Comparison of ENCODE assay signal across 35 mouse cellular contexts in the genomic region with DNA sequence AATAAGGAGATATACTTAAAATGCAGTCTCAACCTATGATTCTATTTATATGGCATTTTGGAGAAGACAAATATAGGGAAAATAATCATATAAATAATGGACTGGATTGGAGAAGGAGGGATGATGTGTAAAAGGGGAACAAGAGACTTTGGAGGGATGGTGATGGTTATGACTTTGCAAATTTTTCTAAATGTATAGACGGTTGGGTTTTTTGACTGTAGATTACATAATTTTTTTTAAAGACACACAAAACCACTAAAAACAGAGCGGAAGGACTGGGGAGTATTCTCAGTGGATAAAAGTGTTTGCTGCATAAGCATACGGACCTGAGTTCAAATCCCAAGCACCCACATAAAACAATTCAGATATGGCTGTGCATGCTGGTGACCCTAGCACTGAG.
"Had no signal": no experiment of that assay in that cellular context is flagged by ENCODE, and none has a peak within 500 bp of the region (broad histone marks: within the 10 kb centered on the region; RNA-seq: fewer than 3 reads in every experiment).

No protein-coding gene starts in this region.

- H3K4me3 ChIP-seq: heart, embryonic 10.5 days; heart, embryonic 12.5 days; heart, embryonic 13.5 days; heart, embryonic 15.5 days; hindbrain, embryonic 10.5 days; hindbrain, embryonic 12.5 days; hindbrain, embryonic 13.5 days; hindbrain, embryonic 15.5 days; intestine, embryonic 15.5 days; kidney, embryonic 15.5 days; left cerebral cortex, adult 2 months had no signal

- H3K27me3 ChIP-seq: heart, embryonic 12.5 days; heart, embryonic 13.5 days; heart, embryonic 15.5 days; hindbrain, embryonic 12.5 days; hindbrain, embryonic 13.5 days; hindbrain, embryonic 15.5 days; intestine, embryonic 15.5 days; kidney, embryonic 15.5 days had no signal

- H3K9ac ChIP-seq: heart, embryonic 12.5 days; heart, embryonic 13.5 days; heart, embryonic 15.5 days; hindbrain, embryonic 12.5 days; hindbrain, embryonic 13.5 days; hindbrain, embryonic 14.5 days; hindbrain, embryonic 15.5 days; intestine, embryonic 15.5 days; kidney, embryonic 15.5 days had no signal

- ATAC-seq: hindbrain, embryonic 16.5 days; hindbrain, postnatal 0 days; inflammation-experienced regulatory T-cells, adult 6 months; intestine, embryonic 15.5 days; intestine, embryonic 16.5 days; intestine, postnatal 0 days had no signal

- H3K27ac ChIP-seq: heart, embryonic 10.5 days; heart, embryonic 13.5 days; heart, embryonic 15.5 days; hindbrain, embryonic 10.5 days; hindbrain, embryonic 12.5 days; hindbrain, embryonic 13.5 days; hindbrain, embryonic 14.5 days; hindbrain, embryonic 15.5 days; hindbrain, postnatal 0 days; intestine, embryonic 15.5 days; kidney, embryonic 15.5 days; kidney, postnatal 0 days; left cerebral cortex, adult 2 months had no signal

- H3K9me3 ChIP-seq: heart, embryonic 10.5 days; heart, embryonic 13.5 days; heart, embryonic 15.5 days; hindbrain, embryonic 10.5 days; hindbrain, embryonic 12.5 days; hindbrain, embryonic 13.5 days; hindbrain, embryonic 15.5 days; intestine, embryonic 15.5 days; kidney, embryonic 15.5 days had no signal

- H3K36me3 ChIP-seq: heart, embryonic 10.5 days; heart, embryonic 12.5 days; heart, embryonic 13.5 days; heart, embryonic 15.5 days; hindbrain, embryonic 10.5 days; hindbrain, embryonic 12.5 days; hindbrain, embryonic 13.5 days; hindbrain, embryonic 15.5 days; intestine, embryonic 15.5 days; kidney, embryonic 15.5 days had no signal

- DNase-seq: heart, postnatal 10 days; heart, postnatal 14 days; heart, postnatal 36 days; heart, postnatal 4 days; kidney, adult 11 months; kidney, adult 18-20 months; kidney, adult 2 months; kidney, adult 8-10 months; kidney, adult 9 months; kidney, postnatal 10 days; kidney, postnatal 14 days; kidney, postnatal 25 days; kidney, postnatal 36 days; kidney, postnatal 4 days; layer of hippocampus, adult 9-11 months; layer of hippocampus, postnatal 36 days had no signal

- H3K4me2 ChIP-seq: heart, embryonic 11.5 days; heart, embryonic 12.5 days; heart, embryonic 13.5 days; heart, embryonic 15.5 days; hindbrain, embryonic 12.5 days; hindbrain, embryonic 13.5 days; hindbrain, embryonic 14.5 days; hindbrain, embryonic 15.5 days; intestine, embryonic 15.5 days; kidney, embryonic 15.5 days had no signal

- H3K4me1 ChIP-seq: heart, embryonic 10.5 days; heart, embryonic 12.5 days; heart, embryonic 13.5 days; heart, embryonic 15.5 days; hindbrain, embryonic 10.5 days; hindbrain, embryonic 12.5 days; hindbrain, embryonic 15.5 days; intestine, embryonic 15.5 days; kidney, embryonic 15.5 days had no signal
